Mouse (Mus musculus): ENCODE measurements around the gene Alyref. TPM values are rescaled to one million over a fixed set of nuclear protein-coding genes. Genes with fewer than 3 reads are reported as not detected.
"Not testable (repeated sequence)": the region's sequence is repeated elsewhere in the genome, so short reads cannot be mapped to it uniquely, and the experiment has no call there.

Alyref gene
- polyA plus RNA-seq, 1 experiment from 2014 or later = 480 TPM

DNA sequence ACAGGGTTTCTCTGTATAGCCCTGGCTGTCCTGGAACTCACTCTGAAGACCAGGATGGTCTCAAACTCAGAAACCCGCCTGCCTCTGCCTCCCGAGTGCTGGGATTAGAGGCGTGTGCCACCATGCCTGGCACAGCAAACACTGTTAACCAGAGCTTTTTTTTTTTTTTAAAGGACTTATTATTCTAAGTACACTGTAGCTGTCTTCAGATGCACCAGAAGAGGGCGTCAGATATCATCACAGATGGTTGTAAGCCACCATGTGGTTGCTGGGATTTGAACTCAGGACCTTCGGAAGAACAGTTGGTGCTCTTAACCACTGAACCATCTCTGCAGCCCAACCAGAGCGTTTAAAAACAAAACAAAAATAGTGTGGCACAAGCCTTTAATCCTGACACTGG, 39.3 kb downstream of the Alyref start:
- peaks cover 60% of the 10 kb centered on the region for H3K36me3 ChIP-seq
- not testable (repeated sequence) for H3K9me3 ChIP-seq; H3K9ac ChIP-seq; H3K4me1 ChIP-seq; H3K27me3 ChIP-seq; H3K27ac ChIP-seq; H3K4me3 ChIP-seq; ATAC-seq (ENCODE audit: low FRiP score, low read depth); H3K4me2 ChIP-seq (replicated peaks)
- WGBS = 89% methylated on average over 6 of the region's 6 CpGs

- WGBS = 73% methylated on average over 2 of the region's 2 CpGs
- Histone ChIP-seq H3K27me3 (no peaks in the 10 kb centered on the region), H3K9me3 (peaks cover 8% of the 10 kb centered on the region; the same call in 1 of the 2 replicates), H3K4me3 (no peak overlapping the region), H3K4me2 (replicated peaks) (no peak overlapping the region), H3K4me1 (peaks cover 3% of the 10 kb centered on the region), H3K27ac (no peak overlapping the region), H3K36me3 (peaks cover 24% of the 10 kb centered on the region), H3K9ac (no peak overlapping the region)
- ATAC-seq (ENCODE audit: low FRiP score, low read depth) = no peak
Observed at GRCm38 (mm10) chr11:120555260-120555659, 42.9 kb downstream of the Alyref start.

GRCm38 (mm10) chr11:120554834-120555233, 43.3 kb downstream of the Alyref start:
- Histone ChIP-seq H3K9ac (0 out of 2 replicates have a peak overlapping the region, but pooled peaks have one; percentile 25), H3K9me3 (peaks cover 8% of the 10 kb centered on the region; the same call in 1 of the 2 replicates), H3K4me2 (replicated peaks) (no peak overlapping the region), H3K27ac (no peak overlapping the region), H3K36me3 (peaks cover 20% of the 10 kb centered on the region), H3K27me3 (no peaks in the 10 kb centered on the region), H3K4me1 (peaks cover 7% of the 10 kb centered on the region), H3K4me3 (no peak overlapping the region)
- 82% methylated on average over 7 of the region's 7 CpGs for WGBS
- ATAC-seq (ENCODE audit: low FRiP score, low read depth) = no peak

GRCm38 (mm10) chr11:120552736-120553135, 45.4 kb downstream of the Alyref start:
- H3K27ac ChIP-seq = no peak overlapping the region
- H3K4me3 ChIP-seq = no peak overlapping the region
- 79% methylated on average over 5 of the region's 5 CpGs for WGBS
- H3K4me2 ChIP-seq (replicated peaks) = no peak overlapping the region
- ATAC-seq (ENCODE audit: low FRiP score, low read depth) = no peak
- H3K9ac ChIP-seq = no peak overlapping the region
- peaks cover 20% of the 10 kb centered on the region for H3K4me1 ChIP-seq
- peaks cover 6% of the 10 kb centered on the region; the same call in 1 of the 2 replicates for H3K36me3 ChIP-seq
- peaks cover 7% of the 10 kb centered on the region; the same call in 1 of the 2 replicates for H3K9me3 ChIP-seq
- no peaks in the 10 kb centered on the region for H3K27me3 ChIP-seq

GRCm38 (mm10) chr11:120550810-120551440, 47.2 kb downstream of the Alyref start, which contains the start of gene Ppp1r27:
Gene Ppp1r27 (minus strand): TSS chr11:120551132.
- H3K27me3 ChIP-seq = no peaks in the 10 kb centered on the region
- H3K36me3 ChIP-seq = peaks cover 7% of the 10 kb centered on the region
- peak within 1 kb of the TSS; percentile 98 for H3K9ac ChIP-seq
- no peak for ATAC-seq (ENCODE audit: low FRiP score, low read depth)
- WGBS = 91% methylated on average over 28 of the region's 28 CpGs
- peak within 1 kb of the TSS; percentile 98 for H3K4me3 ChIP-seq
- peak within 1 kb of the TSS; percentile 95 for H3K4me2 ChIP-seq (replicated peaks)
- no peaks in the 10 kb centered on the region for H3K9me3 ChIP-seq
- H3K27ac ChIP-seq = peak within 1 kb of the TSS; percentile 63; the same call in 1 of the 2 replicates
- H3K4me1 ChIP-seq = peaks cover 27% of the 10 kb centered on the region

DNA sequence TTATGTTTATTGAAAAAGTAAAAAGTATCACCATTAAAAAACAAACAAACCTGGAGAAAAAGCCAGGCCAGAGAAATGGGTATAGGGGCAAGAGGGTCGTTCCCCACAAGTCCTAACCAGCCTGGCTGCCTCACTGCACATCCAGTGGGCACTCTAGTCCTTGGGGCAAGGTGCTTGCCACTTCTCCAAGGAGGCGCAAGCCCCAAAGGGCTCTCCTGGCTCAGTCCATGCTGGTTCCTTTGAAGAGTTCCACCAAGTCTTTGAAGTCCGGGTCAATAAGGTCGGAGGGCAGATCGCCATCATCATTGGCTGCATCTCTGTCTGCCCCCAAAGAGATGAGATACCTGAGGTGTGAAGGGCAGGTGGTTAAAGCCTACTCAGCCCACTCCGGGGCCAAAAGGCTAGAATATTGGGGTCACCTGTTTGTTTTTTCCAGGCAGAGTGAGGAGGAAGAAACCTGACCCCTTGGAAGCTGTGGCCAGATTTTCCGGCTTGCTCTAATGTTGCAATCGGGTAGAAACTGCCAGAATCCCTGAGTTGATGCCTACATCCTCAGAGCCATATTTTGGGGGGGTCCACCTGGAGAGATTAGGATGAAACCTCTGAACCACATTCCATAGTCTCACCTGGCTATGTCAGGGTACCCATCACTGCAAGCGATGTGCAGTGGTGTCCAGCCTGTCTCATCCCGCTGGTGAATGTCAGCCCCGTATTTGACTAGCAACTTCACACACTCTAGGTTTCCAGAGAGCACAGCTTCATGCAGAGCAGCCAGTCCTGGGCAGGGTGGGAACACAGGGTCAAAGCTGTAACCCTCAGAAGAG, 48.0 kb downstream of the Alyref start:
- peaks cover 27% of the 10 kb centered on the region for H3K4me1 ChIP-seq
- no peak for ATAC-seq (ENCODE audit: low FRiP score, low read depth)
- H3K9ac ChIP-seq = peak overlapping the region; percentile 98
- H3K27ac ChIP-seq = peak overlapping the region; percentile 63; the same call in 1 of the 2 replicates
- H3K4me3 ChIP-seq = peak overlapping the region; percentile 98
- no peaks in the 10 kb centered on the region for H3K9me3 ChIP-seq
- peaks cover 10% of the 10 kb centered on the region for H3K36me3 ChIP-seq
- H3K4me2 ChIP-seq (replicated peaks) = peak overlapping the region; percentile 95
- no peaks in the 10 kb centered on the region for H3K27me3 ChIP-seq
- WGBS = 61% methylated on average over 11 of the region's 11 CpGs

GRCm38 (mm10) chr11:120549168-120549945, 48.8 kb downstream of the Alyref start, which contains the start of gene Mcrip1:
Gene Mcrip1 (minus strand): TSS chr11:120549727.
- Histone ChIP-seq H3K36me3 (peaks cover 18% of the 10 kb centered on the region), H3K4me1 (peaks cover 27% of the 10 kb centered on the region), H3K27me3 (no peaks in the 10 kb centered on the region), H3K9me3 (no peaks in the 10 kb centered on the region), H3K9ac (peak within 1 kb of the TSS; percentile 98), H3K4me2 (replicated peaks) (peak within 1 kb of the TSS; percentile 95), H3K4me3 (peak within 1 kb of the TSS; percentile 98), H3K27ac (peak within 1 kb of the TSS; percentile 87)
- WGBS = under 1% methylated on average over 63 of the region's 87 CpGs
- ATAC-seq (ENCODE audit: low FRiP score, low read depth) = peak; percentile 79

- ATAC-seq (ENCODE audit: low FRiP score, low read depth) = no peak
- H3K36me3 ChIP-seq = peaks cover 24% of the 10 kb centered on the region
- peaks cover 27% of the 10 kb centered on the region for H3K4me1 ChIP-seq
- peak overlapping the region; percentile 95 for H3K4me2 ChIP-seq (replicated peaks)
- H3K9me3 ChIP-seq = no peaks in the 10 kb centered on the region
- peak overlapping the region; percentile 87 for H3K27ac ChIP-seq
- no peaks in the 10 kb centered on the region for H3K27me3 ChIP-seq
- peak overlapping the region; percentile 98 for H3K9ac ChIP-seq
- H3K4me3 ChIP-seq = peak overlapping the region; percentile 98
- WGBS = 24% methylated on average over 7 of the region's 7 CpGs
Observed at GRCm38 (mm10) chr11:120548786-120549167, 49.4 kb downstream of the Alyref start.

DNA sequence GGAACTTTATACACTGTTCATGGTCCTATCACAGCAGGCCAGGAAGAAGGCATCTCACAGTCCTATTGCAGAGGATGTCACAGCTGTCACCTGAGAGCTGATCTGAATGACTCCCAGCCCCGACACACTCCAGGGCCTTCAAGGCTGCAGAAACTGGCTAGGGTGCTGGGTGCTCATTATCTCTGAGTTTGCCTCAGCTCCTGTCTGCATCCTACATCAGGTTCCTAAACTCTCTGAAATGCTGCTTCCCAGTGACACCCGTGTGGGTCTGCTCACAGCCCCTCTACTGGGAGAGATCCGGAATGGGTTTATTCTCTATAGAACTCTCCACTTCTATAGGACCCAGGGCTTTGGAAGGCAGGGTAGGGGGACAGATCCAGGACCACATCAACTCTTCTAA, 50.0 kb downstream of the Alyref start:
- H3K4me2 ChIP-seq (replicated peaks) = peak overlapping the region; percentile 95
- 90% methylated on average over 3 of the region's 3 CpGs for WGBS
- H3K27ac ChIP-seq = peak overlapping the region; percentile 87; the same call in 1 of the 2 replicates
- no peak for ATAC-seq (ENCODE audit: low FRiP score, low read depth)
- no peaks in the 10 kb centered on the region for H3K27me3 ChIP-seq
- H3K4me3 ChIP-seq = peak overlapping the region; percentile 98
- peak overlapping the region; percentile 98 for H3K9ac ChIP-seq
- H3K36me3 ChIP-seq = peaks cover 30% of the 10 kb centered on the region
- peaks cover 27% of the 10 kb centered on the region for H3K4me1 ChIP-seq
- no peaks in the 10 kb centered on the region for H3K9me3 ChIP-seq

DNA sequence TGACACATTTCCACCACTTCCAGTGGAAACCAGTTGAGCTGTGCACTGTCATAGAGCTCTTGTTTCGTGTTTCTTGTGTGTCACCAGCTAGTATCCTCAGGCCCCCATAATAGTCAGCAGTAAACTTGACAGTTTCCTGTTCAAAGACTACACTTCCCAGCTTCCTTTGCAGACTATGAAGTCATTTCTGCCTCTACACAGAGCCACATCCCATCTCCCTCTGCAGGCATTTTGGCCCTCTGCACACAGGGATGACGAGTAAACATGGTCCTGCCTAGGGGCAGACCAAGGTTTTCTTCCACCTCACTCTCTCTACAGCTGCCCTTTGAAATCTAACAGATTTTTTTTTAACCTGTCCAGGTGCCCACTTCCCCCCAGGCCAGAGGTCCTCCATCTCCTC, 50.7 kb downstream of the Alyref start:
- peak overlapping the region; percentile 98; the same call in 1 of the 2 replicates for H3K9ac ChIP-seq
- no peaks in the 10 kb centered on the region for H3K27me3 ChIP-seq
- peaks cover 37% of the 10 kb centered on the region for H3K36me3 ChIP-seq
- H3K4me3 ChIP-seq = peak overlapping the region; percentile 5; the same call in 1 of the 2 replicates
- H3K4me2 ChIP-seq (replicated peaks) = peak overlapping the region; percentile 95
- ATAC-seq (ENCODE audit: low FRiP score, low read depth) = no peak
- H3K9me3 ChIP-seq = no peaks in the 10 kb centered on the region
- H3K27ac ChIP-seq = no peak overlapping the region
- H3K4me1 ChIP-seq = peaks cover 27% of the 10 kb centered on the region
- 68% methylated on average over 2 of the region's 2 CpGs for WGBS

- no peak overlapping the region for H3K4me2 ChIP-seq (replicated peaks)
- 99% methylated on average over 3 of the region's 3 CpGs for WGBS
- H3K4me3 ChIP-seq = no peak overlapping the region
- no peaks in the 10 kb centered on the region for H3K27me3 ChIP-seq
- H3K36me3 ChIP-seq = peaks cover 48% of the 10 kb centered on the region
- H3K9me3 ChIP-seq = no peaks in the 10 kb centered on the region
- no peak overlapping the region for H3K27ac ChIP-seq
- ATAC-seq (ENCODE audit: low FRiP score, low read depth) = no peak
- H3K9ac ChIP-seq = no peak overlapping the region
- peaks cover 27% of the 10 kb centered on the region for H3K4me1 ChIP-seq
Observed at GRCm38 (mm10) chr11:120545964-120546363, 52.2 kb downstream of the Alyref start.

All from limb, embryonic 13.5 days (tissue).